Mouse (Mus musculus) embryo, embryonic 10 days (tissue): ENCODE data around the gene Akr7a5.

Experiments
- DNase-seq: peaks from one replicate; pipeline ENCODE4 v3.0.0-alpha.2; 2015; ENCODE audit warnings: low spot score

The Akr7a5 gene

GRCm38 (mm10) chr4:139352832-139353231 is 42.3 kb downstream of the Akr7a5 start:
- peak; percentile 18 for DNase-seq

GRCm38 (mm10) chr4:139357211-139357610 is 46.7 kb downstream of the Akr7a5 start:
- DNase-seq = no peak

GRCm38 (mm10) chr4:139360761-139361548 is 50.4 kb downstream of the Akr7a5 start:
- no peak for DNase-seq

GRCm38 (mm10) chr4:139367336-139367735 is 56.8 kb downstream of the Akr7a5 start:
- no peak for DNase-seq
